Mouse (Mus musculus): ENCODE results near the gene Zfp384.
"Not testable (repeated sequence)": the region's sequence is repeated elsewhere in the genome, so short reads cannot be mapped to it uniquely, and the experiment has no call there.

The Zfp384 gene

DNA sequence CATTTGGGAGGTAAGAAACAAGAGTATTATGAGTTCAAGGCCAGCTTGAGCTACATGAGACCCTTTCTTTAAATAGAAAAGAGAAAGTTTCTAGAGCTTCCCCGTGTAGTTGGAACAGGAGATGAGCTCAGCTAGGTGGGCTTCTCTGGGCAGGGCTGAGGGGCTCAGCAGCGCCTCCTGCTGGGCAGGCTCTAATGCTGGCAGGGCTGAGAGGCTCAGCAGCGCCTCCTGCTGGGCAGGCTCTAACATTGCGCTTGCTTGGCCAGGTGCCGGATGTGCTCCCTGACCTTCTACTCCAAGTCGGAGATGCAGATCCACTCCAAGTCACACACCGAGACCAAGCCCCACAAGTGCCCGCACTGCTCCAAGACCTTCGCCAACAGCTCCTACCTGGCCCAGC lies 21.6 kb downstream of the Zfp384 start:
- peak in 1 of 2 experiments; percentile 48 for DNase-seq

DNA sequence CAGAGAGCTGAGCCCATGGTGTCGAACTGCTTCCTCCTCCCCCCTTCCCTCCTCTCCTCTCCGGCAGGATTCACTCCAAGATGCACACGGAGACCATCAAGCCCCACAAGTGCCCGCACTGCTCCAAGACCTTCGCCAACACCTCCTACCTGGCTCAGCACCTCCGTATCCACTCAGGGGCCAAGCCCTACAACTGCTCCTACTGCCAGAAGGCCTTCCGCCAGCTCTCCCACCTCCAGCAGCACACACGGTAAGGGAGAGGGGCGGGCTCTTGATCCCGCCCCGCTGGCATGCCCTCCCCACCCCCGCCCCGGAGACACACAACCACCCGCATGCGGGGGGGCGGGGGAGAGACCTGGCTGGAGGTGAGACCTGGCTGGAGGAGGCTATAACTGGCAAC lies 22.7 kb downstream of the Zfp384 start:
- no peak for DNase-seq

DNA sequence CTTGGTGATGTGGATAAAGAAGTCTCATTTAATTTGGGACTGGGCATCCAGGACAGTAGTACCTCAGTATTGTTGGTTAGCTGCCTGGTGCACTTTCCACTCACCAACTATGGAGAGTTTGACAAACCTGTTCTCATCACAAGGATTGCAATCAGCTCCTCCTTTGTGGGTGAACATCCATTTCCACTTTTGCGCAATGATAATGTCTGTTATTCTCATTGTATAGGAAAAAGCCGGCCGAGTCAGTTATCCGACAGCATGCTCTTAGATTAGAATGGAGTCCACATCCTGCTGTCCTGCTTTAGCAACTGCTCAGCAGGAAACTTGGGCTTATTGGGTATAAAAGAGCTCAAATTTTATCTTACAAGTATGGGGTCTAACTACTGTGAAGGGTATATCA lies 29.7 kb downstream of the Zfp384 start:
- no peak for DNase-seq

DNA sequence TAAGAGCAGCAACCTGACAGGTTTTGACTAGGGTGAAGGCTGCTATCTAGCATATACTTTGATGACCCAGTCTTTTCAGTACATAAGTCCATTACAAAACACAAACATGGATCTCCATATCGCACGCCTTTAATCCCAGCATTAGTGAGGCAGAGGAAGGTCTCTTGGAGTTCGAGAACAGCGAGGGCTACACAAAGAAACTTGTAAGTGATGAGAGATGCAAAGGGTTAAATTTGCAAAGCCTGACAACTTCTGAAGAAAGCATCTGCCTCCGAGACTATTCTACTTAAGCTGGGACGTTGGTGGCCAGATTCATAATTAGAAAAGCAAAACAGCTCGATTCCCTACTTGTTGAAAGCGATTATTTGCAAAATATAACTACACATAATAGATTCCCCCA lies 30.2 kb downstream of the Zfp384 start:
- no peak for DNase-seq

DNA sequence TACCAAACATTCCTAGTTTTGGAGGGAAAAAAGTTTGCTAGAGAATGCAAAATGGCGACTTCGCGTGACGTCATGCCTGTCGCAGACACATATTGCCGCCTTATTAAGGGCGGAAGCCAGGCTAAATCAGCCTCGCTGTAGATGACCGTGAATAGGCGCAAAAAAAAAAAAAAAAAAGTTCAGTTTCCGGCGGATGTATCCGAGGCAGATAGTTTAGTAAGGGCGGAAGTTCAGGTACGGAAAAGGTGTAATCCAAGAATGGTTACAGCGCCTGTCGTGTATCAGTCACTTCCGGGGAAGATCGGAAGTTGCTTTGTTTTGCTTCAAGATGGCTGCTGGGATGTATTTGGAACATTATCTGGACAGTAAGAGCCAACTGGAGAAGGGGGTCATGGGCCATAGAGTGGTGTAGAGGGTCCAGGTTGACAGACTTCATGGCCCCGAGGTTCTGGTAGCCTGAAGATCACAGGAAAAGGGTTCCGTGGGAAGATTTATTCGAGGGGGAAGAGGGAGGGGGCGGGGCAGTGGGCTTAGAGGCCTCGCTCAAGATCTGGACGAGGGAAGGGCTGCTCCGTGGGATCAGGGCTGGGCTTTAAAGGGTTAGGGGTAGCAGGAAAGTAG lies 30.7 kb downstream of the Zfp384 start, which contains the start of gene Ing4:
Gene Ing4, plus strand, starts transcription at position 228 of the 621 bp plus-strand sequence.
- peak; percentile 93 to 95 for DNase-seq

DNA sequence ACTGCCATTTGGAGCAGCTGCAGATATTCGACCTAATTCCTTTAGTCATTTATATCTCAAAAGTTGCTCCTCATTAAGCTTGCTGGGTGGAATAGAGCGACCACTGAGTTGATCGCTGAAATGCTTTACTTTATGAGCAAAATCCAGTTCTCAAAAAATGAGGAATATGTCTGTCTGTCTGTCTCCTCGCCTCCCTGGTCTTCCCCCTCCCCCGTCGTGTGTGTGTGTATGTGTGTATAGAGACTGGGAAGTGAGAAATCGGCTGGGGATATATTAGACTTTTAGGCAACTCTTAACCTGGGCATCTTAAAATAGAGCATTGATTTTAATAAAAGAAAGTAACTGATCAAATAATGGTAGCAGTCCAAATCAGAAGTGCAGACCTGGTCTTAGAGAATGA lies 31.3 kb downstream of the Zfp384 start:
- no peak for DNase-seq

DNA sequence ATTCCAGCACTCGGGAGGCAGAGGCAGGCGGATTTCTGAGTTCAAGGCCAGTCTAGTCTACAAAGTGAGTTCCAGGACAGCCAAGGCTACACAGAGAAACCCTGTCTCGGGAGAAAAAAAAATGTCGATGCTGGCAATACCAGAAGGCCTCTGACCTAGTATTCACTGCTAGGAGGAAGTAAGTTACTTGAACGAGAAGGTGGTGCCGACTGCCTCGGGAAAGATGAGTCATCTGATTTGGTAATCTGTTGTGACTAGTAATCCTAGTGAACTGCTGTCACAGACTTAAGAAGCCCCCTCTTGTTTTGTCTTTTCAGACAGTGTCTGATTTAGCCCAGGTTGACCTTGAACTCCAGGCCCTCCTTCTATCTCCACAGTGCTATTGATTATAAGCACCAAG lies 32.1 kb downstream of the Zfp384 start:
- peak; percentile 21 to 36 for DNase-seq

DNA sequence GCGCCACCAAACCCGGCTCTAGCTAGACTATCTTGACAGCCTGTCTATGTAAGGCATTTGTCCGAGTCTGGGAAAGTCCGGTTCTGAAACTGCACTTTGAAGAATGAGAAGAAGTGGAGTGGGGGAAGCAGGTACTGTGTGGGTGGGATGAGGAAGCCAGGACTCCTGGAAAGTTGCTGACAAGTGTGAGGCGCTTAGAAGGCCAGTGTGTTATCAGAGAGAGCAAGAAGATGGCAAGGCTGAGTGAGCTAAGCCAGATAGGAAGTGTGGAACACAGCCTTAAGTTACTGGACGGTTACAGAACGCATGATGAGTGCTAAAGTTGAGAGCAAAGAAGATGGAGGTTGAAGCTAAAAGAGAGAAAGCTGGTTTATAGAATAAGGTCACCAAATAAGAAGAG lies 33.1 kb downstream of the Zfp384 start:
- no peak for DNase-seq

DNA sequence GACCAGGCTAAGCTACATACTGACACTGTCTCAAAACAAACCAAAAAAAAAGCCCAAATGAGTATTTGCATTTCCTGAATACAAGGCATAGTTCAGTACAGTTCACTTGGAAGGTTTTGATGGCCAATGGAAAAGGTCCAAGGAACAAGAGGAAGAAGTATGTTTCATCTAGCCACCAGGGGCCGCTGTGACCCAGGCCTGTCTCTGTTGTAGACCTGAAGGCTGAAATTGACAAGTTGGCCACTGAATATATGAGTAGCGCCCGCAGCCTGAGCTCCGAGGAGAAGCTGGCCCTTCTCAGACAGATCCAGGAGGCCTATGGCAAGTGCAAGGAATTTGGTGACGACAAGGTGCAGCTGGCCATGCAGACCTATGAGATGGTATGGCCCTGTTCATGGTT lies 37.7 kb downstream of the Zfp384 start:
- peak; percentile 71 to 74 for DNase-seq

DNA sequence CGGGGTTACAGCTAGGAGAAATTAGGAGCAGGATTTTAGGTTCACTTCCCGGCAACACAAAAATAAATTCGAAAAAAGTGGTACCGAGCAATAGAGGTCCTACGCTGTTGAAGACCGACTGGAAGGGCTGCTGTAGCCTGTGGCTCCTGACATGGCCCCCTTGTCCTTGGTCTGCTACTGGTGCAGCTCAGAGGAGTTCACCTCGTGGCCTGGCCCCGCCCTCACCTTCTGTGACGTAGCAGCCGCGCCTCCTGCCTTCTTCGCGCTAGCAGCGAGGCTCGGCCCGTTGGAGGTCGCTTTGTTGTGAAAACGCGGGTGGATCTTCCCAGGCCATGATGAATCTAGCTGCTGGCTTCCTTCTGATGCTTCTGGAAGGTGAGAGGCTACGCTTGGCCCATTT lies 40.7 kb downstream of the Zfp384 start, which contains the start of gene Acrbp:
Gene Acrbp, plus strand, starts transcription at position 12 of the 400 bp plus-strand sequence.
- DNase-seq: no peak

DNA sequence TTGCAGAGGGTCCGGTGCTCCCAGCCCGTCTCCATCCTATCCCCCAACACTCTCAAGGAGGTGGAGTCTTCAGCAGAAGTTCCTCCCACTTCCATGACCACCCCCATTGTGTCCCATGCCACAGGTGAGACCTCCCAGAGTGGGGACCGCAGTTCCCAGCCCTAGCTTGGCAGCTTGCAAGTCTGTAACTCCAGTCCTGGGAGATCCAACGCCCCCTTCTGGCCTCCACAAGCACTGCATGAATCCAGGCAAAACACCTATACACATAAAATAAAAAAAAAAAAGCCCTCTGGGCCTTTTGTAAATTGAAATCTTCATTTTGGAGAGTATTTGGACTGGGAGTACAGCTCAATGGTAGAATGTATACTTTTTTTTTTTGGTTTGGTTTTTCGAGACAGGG lies 42.3 kb downstream of the Zfp384 start:
- DNase-seq: no peak

DNA sequence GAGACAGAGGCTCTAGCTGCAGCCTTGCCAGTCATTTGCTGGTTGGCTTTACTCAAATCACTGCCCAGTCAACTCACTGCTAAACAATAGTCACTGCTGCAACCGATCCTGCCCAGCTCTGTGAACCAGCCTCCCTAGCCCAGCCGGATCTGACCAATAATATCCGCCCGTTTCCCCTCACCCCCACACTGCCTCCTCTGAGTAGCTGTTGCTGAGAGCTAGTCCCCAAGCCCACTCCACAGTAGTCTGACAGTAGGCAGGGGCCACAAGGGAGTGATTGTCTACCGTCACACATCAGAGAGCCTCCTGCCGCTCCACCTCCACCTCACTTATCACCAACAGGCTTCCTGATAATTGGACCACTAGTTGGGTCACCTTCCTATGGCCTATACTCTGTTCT lies 52.5 kb downstream of the Zfp384 start:
- DNase-seq: no peak

DNA sequence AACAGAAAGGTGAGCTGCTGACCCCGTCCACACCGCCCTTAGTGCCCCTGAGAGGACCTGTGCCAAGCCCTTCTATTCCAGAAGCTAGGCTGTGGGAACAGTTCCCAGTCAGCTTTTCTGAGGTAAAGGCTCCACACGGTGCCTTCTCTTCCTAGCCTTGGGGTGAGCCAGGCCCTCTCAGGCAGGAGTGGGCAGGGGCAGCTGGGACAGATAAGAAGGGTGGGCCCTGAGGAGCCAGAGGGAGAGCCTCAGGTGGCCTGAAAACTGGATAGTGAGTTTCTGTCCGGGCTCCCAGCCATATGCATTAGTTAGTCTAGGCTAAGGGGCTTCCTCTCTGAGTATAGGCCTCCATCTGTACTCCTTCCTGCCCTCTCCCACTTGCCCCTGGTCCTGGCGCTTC lies 53.6 kb downstream of the Zfp384 start:
- DNase-seq: no peak

DNA sequence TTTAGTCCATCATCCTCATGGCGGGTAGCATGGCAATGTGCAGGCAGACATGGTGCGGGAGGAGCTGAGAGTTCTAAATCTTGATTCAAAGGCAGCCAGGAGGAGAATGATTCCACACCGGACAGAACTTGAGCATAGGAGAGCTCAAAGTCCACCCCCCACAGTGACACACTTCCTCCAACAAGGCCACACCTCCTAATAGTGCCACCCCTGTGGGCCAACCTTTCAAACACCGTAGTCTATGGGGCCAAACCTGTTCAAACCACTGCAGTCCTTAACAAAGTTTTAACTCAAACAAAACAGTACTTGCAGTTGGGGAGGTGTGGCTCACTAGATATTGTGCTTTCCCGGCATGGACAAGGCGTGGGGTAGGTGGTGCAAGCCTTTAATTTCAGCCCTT lies 55.0 kb downstream of the Zfp384 start:
- no peak for DNase-seq

DNA sequence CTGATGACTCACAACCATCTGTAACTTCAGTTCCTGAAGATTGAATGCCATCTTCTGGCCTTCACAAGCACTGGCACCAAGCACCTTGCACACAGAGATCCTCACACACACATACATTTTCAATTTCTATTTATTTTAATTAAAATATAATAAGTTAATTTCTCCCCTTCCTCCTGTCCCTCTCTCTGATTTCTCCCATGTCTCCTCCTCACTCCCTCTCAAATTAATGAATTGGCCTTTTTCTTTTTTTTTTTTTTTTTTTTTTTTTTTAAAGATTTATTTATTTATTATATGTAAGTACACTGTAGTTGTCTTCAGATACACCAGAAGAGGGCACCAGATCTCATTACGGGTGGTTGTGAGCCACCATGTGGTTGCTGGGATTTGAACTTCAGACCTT lies 56.3 kb downstream of the Zfp384 start:
- not testable (repeated sequence) for DNase-seq

DNA sequence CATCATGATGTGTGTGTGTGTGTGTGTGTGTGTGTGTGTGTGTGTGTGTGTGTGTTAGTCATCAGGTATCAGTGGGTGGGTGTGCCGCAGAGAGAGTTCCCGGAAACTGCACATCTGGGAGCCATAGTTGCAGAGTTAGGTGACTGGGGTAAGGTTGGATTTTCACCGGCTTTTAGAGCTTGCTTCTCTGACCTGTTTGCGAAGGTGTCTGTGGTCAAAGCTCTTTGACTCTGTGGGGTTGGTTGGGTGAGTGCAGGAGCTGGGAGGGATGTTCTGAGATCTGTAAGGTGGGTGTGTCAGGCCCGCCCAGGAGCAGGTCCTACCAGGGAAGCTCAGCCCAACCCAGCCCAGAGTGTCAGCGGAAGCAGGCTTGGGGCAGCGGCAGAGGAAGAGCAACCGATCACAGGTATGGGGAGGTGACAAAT lies 58.6 kb downstream of the Zfp384 start, which contains the start of gene Lpar5:
Gene Lpar5, plus strand, starts transcription at position 350 of the 425 bp plus-strand sequence.
- DNase-seq: no peak

DNA sequence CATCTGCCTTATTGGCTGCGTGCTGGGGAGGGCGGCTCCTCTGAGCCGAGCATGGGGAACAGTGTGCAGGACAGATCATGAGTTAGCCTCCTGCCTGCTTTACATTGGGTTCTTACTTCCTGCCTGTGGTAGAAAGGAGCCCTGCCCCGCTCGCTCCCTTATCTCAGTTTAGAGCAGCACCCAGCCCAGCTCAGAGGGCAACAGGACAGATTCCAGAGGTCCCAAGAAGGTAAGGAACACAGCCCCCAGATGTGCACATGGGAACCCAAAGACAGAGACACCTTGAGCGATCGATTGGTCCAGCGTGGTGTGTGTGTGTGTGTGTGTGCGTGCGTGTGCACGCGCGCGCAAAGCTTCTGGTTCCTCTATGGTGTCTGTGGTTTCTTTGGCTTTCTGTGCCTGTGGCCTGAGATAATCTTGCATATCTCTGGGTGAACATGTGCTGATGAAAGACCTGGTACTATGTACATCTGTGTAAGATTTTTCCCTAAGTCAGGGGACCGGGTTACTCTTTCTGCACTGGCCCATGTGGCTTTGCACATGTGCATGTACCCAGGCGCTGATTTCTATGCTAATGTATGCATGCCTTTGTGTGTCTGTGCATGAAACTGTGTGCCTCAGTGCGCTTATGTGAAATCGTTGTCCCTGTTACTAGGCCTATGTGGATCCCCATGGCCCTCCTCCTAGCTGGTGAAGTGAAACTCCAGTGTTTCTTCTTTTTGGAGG lies 62.4 kb downstream of the Zfp384 start:
- peak in 1 of 2 experiments; percentile 27 for DNase-seq

DNA sequence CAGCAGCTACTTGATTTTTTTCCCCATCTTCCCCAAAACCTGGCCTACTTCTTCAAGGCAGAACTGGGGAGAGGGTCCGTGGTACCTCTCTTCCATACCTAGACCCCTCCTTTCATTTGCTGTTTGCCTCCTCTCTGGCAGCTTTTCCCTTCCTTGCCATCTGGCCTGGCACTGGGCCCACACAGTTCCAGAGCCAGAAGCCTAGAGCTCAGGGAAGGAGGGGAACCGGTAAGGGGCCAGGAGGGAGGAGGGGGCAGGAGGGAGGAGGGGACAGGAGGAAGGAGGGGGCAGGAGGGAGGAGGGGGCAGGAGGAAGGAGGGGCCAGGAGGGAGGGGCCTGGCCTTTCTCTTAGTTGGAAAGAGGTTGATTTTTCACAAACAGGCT lies 62.9 kb downstream of the Zfp384 start:
- no peak for DNase-seq

DNA sequence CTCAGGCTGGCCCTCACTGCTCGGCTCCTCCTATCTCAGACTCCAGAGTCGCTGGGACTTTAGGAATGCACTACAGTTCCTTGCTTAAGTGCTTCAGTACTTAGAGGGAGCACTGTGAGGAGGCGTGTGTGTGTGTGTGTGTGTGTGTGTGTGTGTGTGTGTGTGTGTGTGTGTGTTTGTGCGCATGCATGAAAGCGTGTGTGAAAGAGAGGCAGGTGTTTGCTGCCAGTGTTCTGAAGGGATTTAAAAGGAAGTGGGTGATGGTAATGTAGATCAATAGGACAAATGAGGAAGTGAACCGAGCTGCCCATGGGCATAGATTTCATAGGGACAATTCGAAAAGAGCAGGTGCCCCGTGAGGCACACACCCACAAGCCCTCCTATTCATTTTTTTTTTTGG lies 64.9 kb downstream of the Zfp384 start:
- no peak for DNase-seq

DNA sequence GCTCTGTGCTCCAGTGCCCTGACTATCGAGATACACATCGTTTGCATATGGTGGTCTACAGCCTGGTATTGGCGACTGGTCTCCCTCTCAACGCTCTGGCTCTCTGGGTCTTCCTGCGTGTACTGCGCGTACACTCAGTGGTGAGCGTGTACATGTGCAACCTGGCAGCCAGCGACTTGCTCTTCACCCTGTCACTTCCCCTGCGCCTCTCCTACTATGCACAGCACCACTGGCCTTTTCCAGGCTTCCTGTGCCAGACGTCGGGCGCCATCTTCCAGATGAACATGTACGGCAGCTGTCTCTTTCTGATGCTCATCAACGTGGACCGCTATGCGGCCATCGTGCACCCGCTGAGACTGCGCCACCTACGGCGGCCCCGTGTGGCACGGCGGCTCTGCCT lies 72.4 kb downstream of the Zfp384 start:
- no peak for DNase-seq

DNA sequence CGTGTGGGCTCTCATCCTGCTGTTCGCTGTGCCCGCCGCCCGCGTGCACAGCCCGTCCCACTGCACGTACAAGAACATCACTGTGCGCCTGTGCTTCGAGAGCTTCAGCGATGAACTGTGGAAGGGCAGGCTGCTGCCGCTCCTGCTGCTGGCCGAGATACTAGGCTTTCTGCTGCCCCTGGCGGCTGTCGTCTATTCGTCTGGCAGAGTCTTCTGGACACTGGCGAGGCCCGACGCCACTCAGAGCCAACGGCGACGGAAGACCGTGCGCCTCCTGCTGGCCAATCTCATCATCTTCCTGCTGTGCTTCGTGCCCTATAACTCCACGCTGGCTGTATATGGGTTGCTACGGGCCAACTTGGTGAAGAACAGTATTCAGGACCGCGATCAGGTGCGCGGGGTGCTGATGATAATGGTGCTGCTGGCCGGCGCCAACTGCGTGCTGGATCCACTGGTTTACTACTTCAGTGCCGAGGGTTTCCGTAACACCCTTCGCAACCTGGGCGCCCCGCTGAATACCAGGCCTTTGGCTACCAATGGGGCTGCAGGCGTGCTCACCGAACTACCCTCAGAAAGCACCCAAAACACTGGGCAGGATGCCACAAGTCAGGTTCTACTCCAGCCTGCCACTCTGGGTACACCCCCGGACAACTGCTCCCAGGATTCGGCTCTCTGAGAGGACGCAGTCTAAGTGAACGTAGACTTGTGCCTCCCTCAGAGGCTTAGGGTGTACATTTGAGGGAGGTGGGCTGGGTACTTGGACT lies 73.0 kb downstream of the Zfp384 start:
- peak; percentile 89 to 92 for DNase-seq

DNA sequence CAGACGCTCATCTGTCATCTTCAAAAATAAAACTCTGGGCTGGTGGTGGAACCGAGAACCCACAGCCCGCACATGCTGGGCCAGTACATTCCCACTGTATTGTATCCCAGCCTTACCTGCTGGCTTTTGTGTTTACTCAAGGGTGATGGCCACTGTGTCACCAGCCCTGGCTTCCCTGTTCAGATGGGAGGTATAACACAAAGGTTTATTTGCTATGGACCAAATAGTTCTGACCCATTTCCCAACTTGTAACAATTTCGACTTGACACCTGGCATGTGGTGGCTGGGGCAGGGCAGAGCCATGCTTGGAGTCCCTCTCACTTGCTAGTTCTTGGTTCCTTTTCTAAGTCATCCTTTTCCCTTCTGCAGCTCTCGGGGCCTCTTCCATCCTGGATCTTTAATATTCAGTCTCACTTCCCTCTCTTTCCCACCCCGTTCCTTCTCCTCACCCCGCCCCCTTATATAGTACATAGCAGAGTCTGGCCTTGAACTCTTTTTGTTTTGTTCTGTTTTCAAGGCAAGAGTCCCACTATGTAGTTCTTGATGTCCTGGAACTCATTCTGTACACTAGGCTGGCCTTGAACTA lies 73.9 kb downstream of the Zfp384 start:
- no peak for DNase-seq

DNA sequence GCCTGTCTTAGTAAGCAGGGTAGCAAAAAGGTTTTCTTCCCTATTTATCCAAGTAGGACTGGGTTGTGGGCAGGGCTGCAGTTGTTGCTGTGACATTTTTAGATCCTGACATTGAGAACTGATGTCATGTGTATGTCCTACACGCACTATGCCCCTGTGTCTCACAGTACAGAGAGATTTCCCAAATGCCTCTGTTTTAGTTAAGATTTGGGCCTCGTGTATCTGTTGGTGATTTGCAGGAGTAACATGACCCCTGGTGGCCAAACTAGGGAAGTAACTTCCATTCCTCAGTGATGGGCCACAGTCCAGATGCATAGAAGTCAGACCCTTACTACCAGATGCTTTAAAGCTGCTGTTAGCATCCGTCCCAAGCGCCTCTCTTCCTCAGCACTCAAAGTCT lies 75.5 kb downstream of the Zfp384 start:
- DNase-seq: peak; percentile 46 to 65

Data from lung, adult 18-20 months (tissue).